Mouse (Mus musculus) embryonic facial prominence, embryonic 14.5 days (tissue): ENCODE results near the gene Fgb. TPM values are rescaled to one million over a fixed set of nuclear protein-coding genes. Genes with fewer than 3 reads are reported as not detected.

Experiments used
- ATAC-seq: fragments of 200-750 bp; cut with Nextera tagmentation; 2 replicates; pipeline ENCODE4 v1.8.0; 2017; ENCODE audit warnings: low read depth, moderate number of reproducible peaks, moderate TSS enrichment
- DNase-seq: peaks from one replicate; pipeline ENCODE4 v3.0.0-alpha.2; 2015; ENCODE audit warnings: low spot score
- H3K27ac ChIP-seq: fragments of 300-500 bp; sonication (generic); replicated peaks from 2 replicates; pipeline ENCODE4 v1.5.1; 2014; ENCODE audit warnings: low read depth, mild to moderate bottlenecking, low read length, moderate library complexity
- H3K27me3 ChIP-seq: fragments of 300-500 bp; sonication (generic); replicated peaks from 2 replicates; pipeline ENCODE4 v1.6.1; 2014; ENCODE audit warnings: low read length; ENCODE audit not compliant: control insufficient read depth, insufficient read depth
- H3K36me3 ChIP-seq: fragments of 300-500 bp; sonication (generic); 2 replicates; pipeline ENCODE4 v1.6.1; 2014; ENCODE audit warnings: low read length, mixed read lengths; ENCODE audit not compliant: control insufficient read depth, insufficient read depth
- H3K4me1 ChIP-seq: fragments of 300-500 bp; sonication (generic); 2 replicates; pipeline ENCODE4 v1.6.1; 2014; ENCODE audit warnings: antibody characterized with exemption, low read length; ENCODE audit not compliant: control insufficient read depth, insufficient read depth
- H3K4me2 ChIP-seq: fragments of 300-500 bp; sonication (generic); 2 replicates; pipeline ENCODE4 v1.6.1; 2014; ENCODE audit warnings: low read depth, mild to moderate bottlenecking, low read length, moderate library complexity, mixed read lengths
- H3K4me3 ChIP-seq: fragments of 300-500 bp; sonication (generic); 2 replicates; pipeline ENCODE4 v1.5.1; 2014; ENCODE audit warnings: low read depth, mild to moderate bottlenecking, low read length
- H3K9ac ChIP-seq: fragments of 300-500 bp; sonication (generic); 2 replicates; pipeline ENCODE4 v1.6.1; 2014; ENCODE audit warnings: low read depth, mild to moderate bottlenecking, low read length, moderate library complexity, mixed read lengths
- H3K9me3 ChIP-seq: fragments of 300-500 bp; sonication (generic); 2 replicates; pipeline ENCODE4 v1.6.1; 2016; ENCODE audit warnings: low read length; ENCODE audit not compliant: control insufficient read depth
- WGBS: fragments of 180-500 bp; shearing (Covaris S2); extraction: QIAGEN DNeasy Blood & Tissue Kit; methylation state at CpG from one replicate; pipeline ENCODE4 v1.1.7; 2014; 5-methylcytosine and 5-hydroxymethylcytosine counted together
- polyA plus RNA-seq: library from polyadenylated mRNA; unstranded; fragments of >200 nt; fragmentation: Nextera tagmentation; extraction: Ambion mirVana; gene quantifications from 2 replicates; pipeline ENCODE4 v1.2.1, GENCODE M21; 2014

Fgb gene
- polyA plus RNA-seq, 1 experiment from 2014 or later, result 0.10 TPM

DNA sequence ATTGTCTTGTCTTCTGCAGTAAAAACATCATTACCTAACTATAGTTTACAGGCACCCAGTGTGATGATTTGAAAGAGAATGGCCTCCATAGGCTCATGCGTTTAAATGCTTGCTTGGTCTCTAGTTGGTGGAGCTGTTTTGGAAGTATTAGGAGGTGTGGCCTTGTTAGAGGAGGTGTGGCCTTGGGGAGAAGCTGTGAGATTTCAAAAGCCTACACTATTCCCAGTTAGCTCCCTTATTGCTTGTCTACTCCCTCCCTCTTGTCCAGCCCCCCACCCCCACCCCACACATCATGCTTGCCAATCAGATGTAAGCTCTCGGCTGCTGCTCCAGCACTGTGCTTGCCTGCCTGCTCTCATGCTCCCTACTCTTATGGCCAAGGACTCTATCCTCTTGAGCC lies 7.4 kb upstream of the Fgb start:
- Histone ChIP-seq H3K27me3 (no peaks in the 10 kb centered on the region), H3K4me3 (no peak overlapping the region), H3K36me3 (peaks cover 52% of the 10 kb centered on the region), H3K27ac (no peak overlapping the region), H3K9ac (no peak overlapping the region), H3K4me2 (no peak overlapping the region), H3K9me3 (no peaks in the 10 kb centered on the region), H3K4me1 (peaks cover 5% of the 10 kb centered on the region)
- ATAC-seq (no peak), DNase-seq (no peak)
- WGBS, result 91% methylated on average over 2 of the region's 2 CpGs

DNA sequence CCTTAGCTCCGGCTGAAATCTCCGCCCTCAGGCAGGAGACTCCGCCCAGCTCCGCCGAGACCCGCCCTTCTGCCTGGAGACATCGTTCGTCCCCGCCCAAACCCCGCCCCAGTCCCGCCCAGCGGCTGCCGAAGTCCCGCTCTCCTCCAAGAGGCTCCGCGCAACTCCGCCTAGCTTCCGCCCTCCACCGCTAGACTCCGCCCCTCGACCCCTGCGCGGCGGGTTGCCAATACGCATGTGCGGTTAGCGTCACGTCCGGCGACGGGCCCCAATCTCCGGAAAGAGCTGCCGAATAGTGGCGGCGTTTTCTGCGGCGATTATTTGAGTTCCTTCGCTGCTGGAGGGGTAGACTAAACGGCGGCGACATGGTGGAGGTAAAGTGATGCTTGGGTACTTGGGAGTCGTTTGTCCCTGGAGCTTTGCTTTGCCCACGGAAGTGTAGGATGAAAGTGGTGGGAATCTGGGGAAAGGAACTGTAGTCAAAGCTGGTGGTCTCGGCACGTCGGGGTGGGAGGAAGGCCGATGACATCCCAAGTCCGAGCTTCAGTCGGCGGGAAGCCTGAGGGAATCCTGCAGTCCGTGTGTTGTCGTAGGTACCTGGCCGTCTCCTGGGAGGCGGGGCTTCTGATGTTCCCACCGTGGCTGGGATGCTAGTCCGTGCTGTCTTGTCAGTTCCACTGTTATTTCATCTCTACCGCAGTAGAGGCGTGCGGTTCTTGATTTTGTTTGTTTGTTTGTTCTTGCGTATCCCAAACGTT lies 5.8 kb upstream of the Fgb start, which contains the start of gene Plrg1:
Gene Plrg1 (plus strand): TSS at position 242 of the 758 bp plus-strand sequence.
- no peaks in the 10 kb centered on the region for H3K9me3 ChIP-seq
- ATAC-seq (peak; percentile 99), DNase-seq (peak; percentile 98)
- WGBS, result under 1% methylated on average over 42 of the region's 61 CpGs
- peak within 1 kb of the TSS; percentile 85 for H3K9ac ChIP-seq
- peak within 1 kb of the TSS; percentile 65 for H3K27ac ChIP-seq
- H3K4me3 ChIP-seq, result peak within 1 kb of the TSS; percentile 76
- H3K27me3 ChIP-seq, result no peaks in the 10 kb centered on the region
- H3K36me3 ChIP-seq, result peaks cover 36% of the 10 kb centered on the region
- peaks cover 5% of the 10 kb centered on the region for H3K4me1 ChIP-seq
- H3K4me2 ChIP-seq, result peak within 1 kb of the TSS; percentile 92

DNA sequence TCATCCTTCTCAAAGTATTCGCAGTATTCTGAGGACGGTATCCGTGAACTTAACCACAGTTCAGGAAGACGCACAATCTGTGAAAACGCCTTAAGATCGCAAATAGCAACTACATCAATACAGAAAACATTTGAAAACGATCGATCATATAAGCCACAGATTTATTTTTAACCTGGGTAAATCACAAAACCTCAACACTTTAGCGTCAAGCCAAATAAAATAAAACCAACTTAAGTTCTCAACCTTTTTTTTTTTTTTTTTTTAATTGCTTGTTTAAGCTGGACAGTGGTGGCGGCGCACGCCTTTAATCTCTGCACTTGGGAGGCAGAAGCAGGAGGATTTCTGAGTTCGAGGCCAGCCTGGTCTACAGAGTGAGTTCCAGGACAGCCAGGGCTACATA lies 5.1 kb upstream of the Fgb start:
- Histone ChIP-seq H3K36me3 (peaks cover 30% of the 10 kb centered on the region), H3K9ac (no peak overlapping the region)
- ATAC-seq, result no peak

DNA sequence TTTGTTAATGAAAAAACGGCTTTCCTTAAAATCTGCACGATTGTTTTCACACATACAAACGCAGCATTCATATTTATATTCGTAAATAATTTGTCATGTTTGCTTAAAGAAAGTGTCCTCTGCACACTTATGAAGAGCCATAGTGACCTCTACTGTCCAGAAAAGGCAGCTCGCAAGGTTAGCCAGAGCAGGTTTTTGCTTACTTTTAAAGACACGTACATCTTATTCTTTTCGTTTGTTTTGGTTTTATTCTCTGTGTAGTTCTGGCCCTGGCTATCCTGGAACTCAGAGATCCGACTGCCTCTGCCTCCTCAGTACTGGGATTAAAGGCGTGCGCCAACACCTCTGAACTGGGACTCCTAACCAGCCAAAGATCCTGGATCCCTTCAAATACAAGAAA lies 4.1 kb upstream of the Fgb start:
- H3K4me2 ChIP-seq, result no peak overlapping the region
- no peak overlapping the region for H3K4me3 ChIP-seq
- peaks cover 5% of the 10 kb centered on the region for H3K4me1 ChIP-seq
- no peaks in the 10 kb centered on the region for H3K27me3 ChIP-seq
- no peaks in the 10 kb centered on the region for H3K9me3 ChIP-seq
- peaks cover 20% of the 10 kb centered on the region for H3K36me3 ChIP-seq
- no peak overlapping the region for H3K9ac ChIP-seq
- DNase-seq (peak; percentile 59), ATAC-seq (no peak)
- H3K27ac ChIP-seq, result no peak overlapping the region
- 30% methylated on average over 10 of the region's 10 CpGs for WGBS

More for the DNA sequence above, 5.1 kb upstream of the Fgb start:
- Histone ChIP-seq H3K27me3 (no peaks in the 10 kb centered on the region), H3K9me3 (no peaks in the 10 kb centered on the region), H3K4me3 (peak overlapping the region; percentile 76), H3K4me1 (peaks cover 5% of the 10 kb centered on the region), H3K4me2 (peak overlapping the region; percentile 50), H3K27ac (no peak overlapping the region)
- WGBS, result 36% methylated on average over 13 of the region's 13 CpGs
- DNase-seq, result peak; percentile 5

DNA sequence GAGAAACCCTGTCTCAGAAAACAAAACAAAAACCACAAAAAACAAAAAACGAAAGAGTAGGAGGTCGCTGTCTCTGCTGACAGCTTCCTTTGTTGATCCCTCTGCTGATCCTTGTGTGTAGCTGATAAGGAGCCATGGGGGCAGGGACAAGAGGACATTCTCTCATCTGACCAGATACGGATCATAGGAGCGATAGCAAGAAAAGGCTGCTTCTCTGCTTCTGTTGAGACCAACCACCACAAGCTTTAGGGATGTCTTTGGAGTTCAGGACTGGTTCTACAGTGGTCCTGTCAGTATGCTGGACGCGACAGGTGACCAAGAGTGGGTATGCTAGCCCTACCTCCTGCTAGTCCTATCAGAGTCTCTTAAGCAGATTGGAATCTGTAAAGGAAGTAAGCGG lies 3.5 kb upstream of the Fgb start:
- no peak overlapping the region for H3K4me3 ChIP-seq
- whole genome bisulfite sequencing, result 93% methylated on average over 7 of the region's 7 CpGs
- H3K36me3 ChIP-seq, result peaks cover 14% of the 10 kb centered on the region
- peaks cover 5% of the 10 kb centered on the region for H3K4me1 ChIP-seq
- H3K4me2 ChIP-seq, result no peak overlapping the region
- 0 out of 2 replicates have a peak overlapping the region, but pooled peaks have one; percentile 8 for H3K9ac ChIP-seq
- no peak overlapping the region for H3K27ac ChIP-seq
- H3K27me3 ChIP-seq, result no peaks in the 10 kb centered on the region
- DNase-seq (no peak), ATAC-seq (no peak)
- no peaks in the 10 kb centered on the region for H3K9me3 ChIP-seq

DNA sequence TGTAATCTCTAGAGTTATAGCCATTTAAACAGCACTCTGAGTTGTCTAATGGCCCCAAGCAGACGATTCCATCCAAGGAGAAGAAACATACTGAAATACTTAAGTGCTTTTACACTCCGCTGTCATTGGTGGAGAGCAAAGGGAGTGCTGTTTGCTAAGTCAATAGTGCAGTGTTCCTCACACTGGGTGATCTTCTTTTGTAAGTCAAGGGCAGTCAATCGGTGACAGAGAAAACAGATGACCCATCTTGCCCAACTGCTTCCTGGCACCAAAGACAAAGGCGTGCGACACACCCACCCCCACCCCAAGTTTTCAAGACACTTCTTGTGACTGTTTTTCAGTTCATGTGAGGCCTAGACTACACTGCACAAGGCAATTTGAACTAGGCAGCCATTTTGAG lies 2.4 kb upstream of the Fgb start:
- WGBS, result 78% methylated on average over 5 of the region's 5 CpGs
- Histone ChIP-seq H3K36me3 (peaks cover 4% of the 10 kb centered on the region; the same call in 1 of the 2 replicates), H3K9me3 (no peaks in the 10 kb centered on the region), H3K27ac (no peak overlapping the region), H3K4me3 (no peak overlapping the region), H3K4me1 (peaks cover 5% of the 10 kb centered on the region), H3K27me3 (no peaks in the 10 kb centered on the region), H3K4me2 (no peak overlapping the region), H3K9ac (no peak overlapping the region)
- DNase-seq, result no peak
- no peak for ATAC-seq

DNA sequence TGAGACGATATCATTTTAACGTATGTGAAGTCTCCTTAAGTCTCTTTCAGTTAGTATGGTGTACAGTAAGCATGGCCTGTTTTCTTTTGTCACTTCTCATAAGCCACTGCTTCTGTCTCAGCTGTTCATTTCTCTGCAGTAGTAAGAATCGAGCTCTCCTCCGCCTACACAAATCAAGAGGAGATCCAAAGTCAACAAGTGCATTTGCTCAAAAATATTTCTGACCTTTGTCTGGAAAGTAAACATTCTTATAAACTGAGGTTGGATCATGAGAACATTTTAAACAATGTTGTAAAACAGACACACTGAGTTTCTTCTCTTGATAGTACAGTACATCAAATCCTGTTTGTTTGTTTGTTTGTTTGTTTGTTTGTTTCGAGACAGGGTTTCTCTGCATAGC lies 998 bp upstream of the Fgb start:
- Histone ChIP-seq H3K4me2 (no peak overlapping the region), H3K4me3 (no peak overlapping the region), H3K36me3 (no peaks in the 10 kb centered on the region), H3K4me1 (no peaks in the 10 kb centered on the region), H3K27ac (no peak overlapping the region), H3K27me3 (no peaks in the 10 kb centered on the region), H3K9ac (no peak overlapping the region), H3K9me3 (no peaks in the 10 kb centered on the region)
- WGBS, result 77% methylated on average over 5 of the region's 5 CpGs
- ATAC-seq, result no peak
- no peak for DNase-seq

DNA sequence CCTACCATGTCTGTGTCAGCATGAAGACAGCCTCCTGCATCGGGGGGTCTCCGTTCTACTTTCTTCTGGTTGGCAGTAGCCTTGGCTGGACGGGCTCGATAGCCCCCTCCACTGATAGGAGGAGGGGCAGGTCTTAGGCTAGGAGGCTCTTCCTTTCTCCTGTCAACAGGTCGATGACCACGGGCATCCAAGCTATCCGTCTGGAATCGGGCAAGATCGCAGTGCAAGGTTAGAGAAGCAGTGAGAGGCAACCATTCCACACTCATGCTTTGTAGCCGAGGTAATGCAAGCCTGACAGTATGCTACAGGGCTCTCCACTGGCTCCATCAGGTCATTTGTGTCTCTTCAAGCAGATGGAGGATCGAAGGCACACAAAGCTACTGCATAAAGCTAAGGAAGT lies 3.0 kb downstream of the Fgb start:
- WGBS, result 79% methylated on average over 11 of the region's 11 CpGs
- no peak overlapping the region for H3K4me2 ChIP-seq
- H3K27me3 ChIP-seq, result no peaks in the 10 kb centered on the region
- no peak overlapping the region for H3K9ac ChIP-seq
- no peak overlapping the region for H3K27ac ChIP-seq
- H3K36me3 ChIP-seq, result no peaks in the 10 kb centered on the region
- H3K9me3 ChIP-seq, result no peaks in the 10 kb centered on the region
- H3K4me1 ChIP-seq, result no peaks in the 10 kb centered on the region
- DNase-seq (no peak), ATAC-seq (no peak)
- no peak overlapping the region for H3K4me3 ChIP-seq

DNA sequence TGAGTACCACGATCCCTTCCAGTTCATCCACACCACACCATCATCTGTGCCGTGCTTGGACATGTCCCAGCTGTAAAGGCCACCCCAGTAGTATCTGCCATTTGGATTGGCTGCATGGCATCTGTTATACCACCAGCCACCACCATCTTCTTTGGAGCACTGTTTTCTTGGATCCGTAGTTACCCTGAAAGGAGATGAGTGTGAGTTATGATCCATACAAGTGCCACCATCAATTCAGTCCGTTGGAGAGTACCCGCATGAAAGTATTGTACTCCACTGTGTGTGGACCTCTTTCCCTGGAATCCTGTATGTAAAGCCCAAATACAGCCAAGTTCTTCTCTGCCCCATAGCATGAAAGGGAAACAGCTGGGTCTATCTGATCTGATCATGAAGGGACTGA lies 7.2 kb downstream of the Fgb start:
- Histone ChIP-seq H3K4me2 (no peak overlapping the region), H3K27ac (no peak overlapping the region), H3K36me3 (no peaks in the 10 kb centered on the region), H3K4me1 (no peaks in the 10 kb centered on the region), H3K4me3 (no peak overlapping the region), H3K9me3 (no peaks in the 10 kb centered on the region), H3K27me3 (no peaks in the 10 kb centered on the region), H3K9ac (no peak overlapping the region)
- no peak for DNase-seq
- 89% methylated on average over 5 of the region's 5 CpGs for WGBS
- ATAC-seq, result no peak
